Mouse (Mus musculus) neural tube, embryonic 13.5 days (tissue): ENCODE measurements around the gene Tmc6. TPM values are rescaled to one million over a fixed set of nuclear protein-coding genes. Genes with fewer than 3 reads are reported as not detected.

Source experiments
- polyA plus RNA-seq: library from polyadenylated mRNA; unstranded; fragments of >200 nt; fragmentation: Nextera tagmentation; extraction: Ambion mirVana; gene quantifications from 2 replicates; pipeline ENCODE4 v1.2.1, GENCODE M21; 2015

Tmc6 gene
- polyA plus RNA-seq, 1 experiment from 2014 or later = 9.7 TPM

Other genes with a start within 250 kb of the Tmc6 start
- 24.9 and 26.5 TPM in 2 replicates for gene Tnrc6c, start 127.9 kb downstream of the Tmc6 start, polyA plus RNA-seq
- gene Tmc8, start 122 bp downstream of the Tmc6 start, polyA plus RNA-seq = 0.95 and 1.5 TPM in 2 replicates
- 0.18 TPM in 1 of 2 replicates, not detected in the other for gene 6030468B19Rik, start 15.5 kb upstream of the Tmc6 start, polyA plus RNA-seq
- gene Gm20708, start 27.5 kb upstream of the Tmc6 start, polyA plus RNA-seq = 0.56 and 1.6 TPM in 2 replicates
- gene Syngr2, start 27.5 kb upstream of the Tmc6 start, polyA plus RNA-seq = 15.3 and 17.5 TPM in 2 replicates
- 2.7 and 3.3 TPM in 2 replicates for gene Afmid, start 43.7 kb upstream of the Tmc6 start, polyA plus RNA-seq
- 15.8 and 24.0 TPM in 2 replicates for gene Tk1, start 43.9 kb upstream of the Tmc6 start, polyA plus RNA-seq
- 50.1 and 68.8 TPM in 2 replicates for gene Birc5, start 67.1 kb upstream of the Tmc6 start, polyA plus RNA-seq
- not detected in 2 replicates for gene Tmem235, start 78.6 kb upstream of the Tmc6 start, polyA plus RNA-seq
- 2.4 and 3.0 TPM in 2 replicates for gene Tha1, start 91.3 kb upstream of the Tmc6 start, polyA plus RNA-seq
- gene Socs3, start 187.8 kb upstream of the Tmc6 start, polyA plus RNA-seq = 7.8 and 8.7 TPM in 2 replicates
- gene Pgs1, start 204.1 kb upstream of the Tmc6 start, polyA plus RNA-seq = 46.9 and 49.0 TPM in 2 replicates